Mouse (Mus musculus): Measurements from ENCODE around the gene Egr2. TPM values are rescaled to one million over a fixed set of nuclear protein-coding genes. Genes with fewer than 3 reads are reported as not detected.
A peak's percentile ranks its signal among the peaks of the same experiment; 100 is the strongest.

The Egr2 gene
- polyA plus RNA-seq (2014; fragmentation: Nextera tagmentation; extraction: Ambion mirVana): 1.2 and 1.3 TPM in 2 replicates

GRCm38 (mm10) chr10:67535256-67535655, at the start of gene Egr2:
TSS of gene Egr2 (plus strand) at chr10:67535475.
- no peak within 1 kb of the TSS for H3K27ac ChIP-seq (ENCODE audit: low read depth, low read length)
- peaks cover 16% of the 10 kb centered on the region for H3K4me1 ChIP-seq (replicated peaks; ENCODE audit: control insufficient read depth, insufficient read depth, low read length)
- peaks cover 57% of the 10 kb centered on the region for H3K27me3 ChIP-seq (ENCODE audit: control insufficient read depth, insufficient read depth, low read length)
- no peaks in the 10 kb centered on the region for H3K9me3 ChIP-seq (ENCODE audit: control insufficient read depth, low read length)
- H3K4me3 ChIP-seq (ENCODE audit: low read depth, low read length): peak within 1 kb of the TSS; percentile 52
- peak within 1 kb of the TSS; percentile 94 for H3K4me2 ChIP-seq (replicated peaks; ENCODE audit: low read depth, low read length)
- DNase-seq (ENCODE audit: low spot score) (peak; percentile 40), ATAC-seq (ENCODE audit: low FRiP score) (no peak)
- WGBS: under 1% methylated on average over 30 of the region's 37 CpGs
- no peaks in the 10 kb centered on the region for H3K36me3 ChIP-seq (ENCODE audit: control insufficient read depth, insufficient read depth, low read length)
- H3K9ac ChIP-seq (ENCODE audit: low read depth, low read length): 0 out of 2 replicates have a peak within 1 kb of the TSS, but pooled peaks have one; percentile 42

GRCm38 (mm10) chr10:67487496-67487895, 47.8 kb upstream of the Egr2 start:
- Histone ChIP-seq H3K36me3 (ENCODE audit: control insufficient read depth, insufficient read depth, low read length) (no peaks in the 10 kb centered on the region), H3K27me3 (ENCODE audit: control insufficient read depth, insufficient read depth, low read length) (no peaks in the 10 kb centered on the region), H3K9ac (ENCODE audit: low read depth, low read length) (no peak overlapping the region), H3K27ac (ENCODE audit: low read depth, low read length) (no peak overlapping the region), H3K4me3 (ENCODE audit: low read depth, low read length) (no peak overlapping the region), H3K9me3 (ENCODE audit: control insufficient read depth, low read length) (no peaks in the 10 kb centered on the region), H3K4me1 (replicated peaks; ENCODE audit: control insufficient read depth, insufficient read depth, low read length) (no peaks in the 10 kb centered on the region), H3K4me2 (replicated peaks; ENCODE audit: low read depth, low read length) (no peak overlapping the region)
- ATAC-seq (ENCODE audit: low FRiP score) (no peak), DNase-seq (ENCODE audit: low spot score) (no peak)
- WGBS: 94% methylated on average over 7 of the region's 7 CpGs

- no peaks in the 10 kb centered on the region for H3K9me3 ChIP-seq (ENCODE audit: control insufficient read depth, low read length)
- H3K27me3 ChIP-seq (ENCODE audit: control insufficient read depth, insufficient read depth, low read length): no peaks in the 10 kb centered on the region
- no peak overlapping the region for H3K4me3 ChIP-seq (ENCODE audit: low read depth, low read length)
- H3K4me2 ChIP-seq (replicated peaks; ENCODE audit: low read depth, low read length): no peak overlapping the region
- WGBS: 82% methylated on average over 6 of the region's 6 CpGs
- no peaks in the 10 kb centered on the region for H3K36me3 ChIP-seq (ENCODE audit: control insufficient read depth, insufficient read depth, low read length)
- ATAC-seq (ENCODE audit: low FRiP score): no peak
- no peaks in the 10 kb centered on the region for H3K4me1 ChIP-seq (replicated peaks; ENCODE audit: control insufficient read depth, insufficient read depth, low read length)
- no peak for DNase-seq (ENCODE audit: low spot score)
- no peak overlapping the region for H3K9ac ChIP-seq (ENCODE audit: low read depth, low read length)
- H3K27ac ChIP-seq (ENCODE audit: low read depth, low read length): no peak overlapping the region
Measured at GRCm38 (mm10) chr10:67489836-67490235, 45.4 kb upstream of the Egr2 start.

- ATAC-seq (ENCODE audit: low FRiP score) (no peak), DNase-seq (ENCODE audit: low spot score) (no peak)
- no peaks in the 10 kb centered on the region for H3K9me3 ChIP-seq (ENCODE audit: control insufficient read depth, low read length)
- WGBS: 84% methylated on average over 5 of the region's 5 CpGs
- no peak overlapping the region for H3K4me3 ChIP-seq (ENCODE audit: low read depth, low read length)
- no peak overlapping the region for H3K9ac ChIP-seq (ENCODE audit: low read depth, low read length)
- H3K4me1 ChIP-seq (replicated peaks; ENCODE audit: control insufficient read depth, insufficient read depth, low read length): no peaks in the 10 kb centered on the region
- no peaks in the 10 kb centered on the region for H3K27me3 ChIP-seq (ENCODE audit: control insufficient read depth, insufficient read depth, low read length)
- H3K27ac ChIP-seq (ENCODE audit: low read depth, low read length): no peak overlapping the region
- no peak overlapping the region for H3K4me2 ChIP-seq (replicated peaks; ENCODE audit: low read depth, low read length)
- H3K36me3 ChIP-seq (ENCODE audit: control insufficient read depth, insufficient read depth, low read length): no peaks in the 10 kb centered on the region
Measured at GRCm38 (mm10) chr10:67490632-67491031, 44.6 kb upstream of the Egr2 start.

- WGBS: 85% methylated on average over 11 of the region's 11 CpGs
- Histone ChIP-seq H3K27ac (ENCODE audit: low read depth, low read length) (no peak overlapping the region), H3K4me3 (ENCODE audit: low read depth, low read length) (no peak overlapping the region), H3K4me2 (replicated peaks; ENCODE audit: low read depth, low read length) (no peak overlapping the region), H3K36me3 (ENCODE audit: control insufficient read depth, insufficient read depth, low read length) (no peaks in the 10 kb centered on the region), H3K9ac (ENCODE audit: low read depth, low read length) (no peak overlapping the region), H3K9me3 (ENCODE audit: control insufficient read depth, low read length) (no peaks in the 10 kb centered on the region), H3K27me3 (ENCODE audit: control insufficient read depth, insufficient read depth, low read length) (no peaks in the 10 kb centered on the region), H3K4me1 (replicated peaks; ENCODE audit: control insufficient read depth, insufficient read depth, low read length) (no peaks in the 10 kb centered on the region)
- ATAC-seq (ENCODE audit: low FRiP score) (no peak), DNase-seq (ENCODE audit: low spot score) (no peak)
Measured at GRCm38 (mm10) chr10:67492161-67492571, 43.1 kb upstream of the Egr2 start.

- Histone ChIP-seq H3K4me1 (replicated peaks; ENCODE audit: control insufficient read depth, insufficient read depth, low read length) (no peaks in the 10 kb centered on the region), H3K36me3 (ENCODE audit: control insufficient read depth, insufficient read depth, low read length) (no peaks in the 10 kb centered on the region), H3K9ac (ENCODE audit: low read depth, low read length) (no peak overlapping the region), H3K27me3 (ENCODE audit: control insufficient read depth, insufficient read depth, low read length) (no peaks in the 10 kb centered on the region), H3K4me2 (replicated peaks; ENCODE audit: low read depth, low read length) (no peak overlapping the region), H3K9me3 (ENCODE audit: control insufficient read depth, low read length) (no peaks in the 10 kb centered on the region), H3K4me3 (ENCODE audit: low read depth, low read length) (no peak overlapping the region), H3K27ac (ENCODE audit: low read depth, low read length) (no peak overlapping the region)
- DNase-seq (ENCODE audit: low spot score) (no peak), ATAC-seq (ENCODE audit: low FRiP score) (no peak)
- WGBS: 81% methylated on average over 8 of the region's 8 CpGs
Measured at GRCm38 (mm10) chr10:67493556-67493955, 41.7 kb upstream of the Egr2 start.

GRCm38 (mm10) chr10:67497144-67497892, 38.0 kb upstream of the Egr2 start:
- 90% methylated on average over 15 of the region's 15 CpGs for WGBS
- no peak overlapping the region for H3K9ac ChIP-seq (ENCODE audit: low read depth, low read length)
- no peaks in the 10 kb centered on the region for H3K9me3 ChIP-seq (ENCODE audit: control insufficient read depth, low read length)
- H3K4me1 ChIP-seq (replicated peaks; ENCODE audit: control insufficient read depth, insufficient read depth, low read length): no peaks in the 10 kb centered on the region
- ATAC-seq (ENCODE audit: low FRiP score) (no peak), DNase-seq (ENCODE audit: low spot score) (no peak)
- H3K4me2 ChIP-seq (replicated peaks; ENCODE audit: low read depth, low read length): no peak overlapping the region
- H3K4me3 ChIP-seq (ENCODE audit: low read depth, low read length): no peak overlapping the region
- H3K36me3 ChIP-seq (ENCODE audit: control insufficient read depth, insufficient read depth, low read length): no peaks in the 10 kb centered on the region
- no peaks in the 10 kb centered on the region for H3K27me3 ChIP-seq (ENCODE audit: control insufficient read depth, insufficient read depth, low read length)
- H3K27ac ChIP-seq (ENCODE audit: low read depth, low read length): no peak overlapping the region

GRCm38 (mm10) chr10:67497951-67498350, 37.3 kb upstream of the Egr2 start:
- H3K9me3 ChIP-seq (ENCODE audit: control insufficient read depth, low read length): no peaks in the 10 kb centered on the region
- WGBS: 91% methylated on average over 9 of the region's 9 CpGs
- DNase-seq (ENCODE audit: low spot score): no peak
- H3K27ac ChIP-seq (ENCODE audit: low read depth, low read length): no peak overlapping the region
- H3K36me3 ChIP-seq (ENCODE audit: control insufficient read depth, insufficient read depth, low read length): no peaks in the 10 kb centered on the region
- H3K4me3 ChIP-seq (ENCODE audit: low read depth, low read length): no peak overlapping the region
- H3K4me2 ChIP-seq (replicated peaks; ENCODE audit: low read depth, low read length): no peak overlapping the region
- no peak overlapping the region for H3K9ac ChIP-seq (ENCODE audit: low read depth, low read length)
- H3K27me3 ChIP-seq (ENCODE audit: control insufficient read depth, insufficient read depth, low read length): no peaks in the 10 kb centered on the region
- H3K4me1 ChIP-seq (replicated peaks; ENCODE audit: control insufficient read depth, insufficient read depth, low read length): no peaks in the 10 kb centered on the region
- ATAC-seq (ENCODE audit: low FRiP score): no peak

- H3K27ac ChIP-seq (ENCODE audit: low read depth, low read length): no peak overlapping the region
- no peak overlapping the region for H3K9ac ChIP-seq (ENCODE audit: low read depth, low read length)
- no peak overlapping the region for H3K4me3 ChIP-seq (ENCODE audit: low read depth, low read length)
- no peaks in the 10 kb centered on the region for H3K9me3 ChIP-seq (ENCODE audit: control insufficient read depth, low read length)
- H3K36me3 ChIP-seq (ENCODE audit: control insufficient read depth, insufficient read depth, low read length): no peaks in the 10 kb centered on the region
- H3K4me1 ChIP-seq (replicated peaks; ENCODE audit: control insufficient read depth, insufficient read depth, low read length): no peaks in the 10 kb centered on the region
- 74% methylated on average over 15 of the region's 15 CpGs for WGBS
- H3K4me2 ChIP-seq (replicated peaks; ENCODE audit: low read depth, low read length): no peak overlapping the region
- ATAC-seq (ENCODE audit: low FRiP score) (no peak), DNase-seq (ENCODE audit: low spot score) (no peak)
- no peaks in the 10 kb centered on the region for H3K27me3 ChIP-seq (ENCODE audit: control insufficient read depth, insufficient read depth, low read length)
Measured at GRCm38 (mm10) chr10:67503320-67503995, 31.8 kb upstream of the Egr2 start.

Data from hindbrain, embryonic 11.5 days (tissue).